Mouse (Mus musculus): ENCODE results near the gene Ubr4. TPM values are rescaled to one million over a fixed set of nuclear protein-coding genes. Genes with fewer than 3 reads are reported as not detected.
"Not testable (repeated sequence)": the region's sequence is repeated elsewhere in the genome, so short reads cannot be mapped to it uniquely, and the experiment has no call there.

Gene Ubr4
- total RNA-seq, 4 experiments from 2014 or later = 130 to 207 (median 167) TPM

DNA sequence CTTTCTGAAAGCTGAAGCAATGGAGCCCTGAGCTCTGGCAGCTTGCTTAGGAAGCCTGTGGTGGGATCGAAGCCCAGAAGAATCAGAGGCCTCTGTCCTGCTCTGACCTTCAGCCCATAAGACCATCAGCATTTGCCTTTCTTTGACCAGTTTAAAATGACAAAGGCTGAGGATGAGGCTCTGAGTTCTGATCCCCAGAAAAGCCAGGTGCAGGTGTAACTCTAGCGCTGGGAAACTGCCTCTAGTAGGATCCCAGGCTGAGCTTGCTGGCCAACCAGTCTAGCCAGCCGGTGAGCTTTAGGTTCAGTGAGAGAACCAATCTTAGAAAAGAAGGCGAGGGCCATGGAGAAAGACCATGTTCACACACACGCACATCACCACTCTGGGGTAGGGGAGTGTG lies 135.9 kb downstream of the Ubr4 start:
- no peak for DNase-seq

DNA sequence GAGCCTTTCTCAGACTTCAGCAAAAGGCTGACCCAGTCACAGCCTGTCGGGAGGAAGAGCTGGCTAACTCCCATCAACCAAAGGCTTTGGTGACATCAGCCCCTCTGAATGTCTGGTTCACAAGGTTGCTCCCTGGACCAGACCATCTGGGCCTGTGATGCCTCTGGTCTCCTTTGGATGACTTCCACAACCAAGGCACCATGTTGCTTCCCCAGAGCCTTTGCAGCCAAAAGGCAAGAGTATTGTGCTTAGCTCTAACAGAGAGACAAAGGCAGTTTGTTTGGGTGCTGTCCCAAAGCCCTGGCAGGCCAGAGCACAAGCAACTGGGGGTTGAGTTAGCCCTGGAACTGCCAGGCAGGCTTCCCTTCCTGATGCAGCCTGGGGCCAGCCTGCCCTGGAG lies 137.5 kb downstream of the Ubr4 start:
- DNase-seq = no peak

DNA sequence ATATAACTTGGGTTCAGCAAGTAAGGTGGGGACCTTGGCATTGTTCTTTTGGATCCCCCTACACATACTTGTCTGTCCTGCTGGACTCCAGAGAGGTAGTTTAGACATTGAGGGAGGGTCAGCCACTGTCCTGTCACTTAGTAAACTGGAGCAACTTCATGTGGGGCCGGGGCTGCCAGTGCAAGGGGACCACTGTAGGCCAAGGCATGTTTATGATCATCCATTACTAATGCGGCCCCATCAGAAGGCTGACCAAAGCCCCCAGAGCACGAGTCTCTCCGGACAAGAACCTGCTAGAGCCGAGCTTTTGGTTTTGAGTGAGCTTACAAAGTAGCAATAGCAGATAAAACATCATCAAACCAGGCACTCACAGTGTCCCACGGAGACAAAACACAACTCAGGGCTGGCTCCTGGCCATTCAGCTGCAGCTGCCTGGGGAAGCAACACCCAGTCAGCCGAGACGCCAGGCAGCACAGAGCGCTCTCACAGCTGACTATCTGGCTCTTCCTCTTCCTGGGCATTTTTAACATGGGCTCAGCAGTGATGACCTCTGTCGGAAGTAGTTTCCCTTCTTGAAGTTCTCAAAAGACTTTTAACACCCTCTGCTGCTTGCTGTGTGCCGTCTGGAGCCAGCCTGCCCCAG lies 138.1 kb downstream of the Ubr4 start:
- DNase-seq = no peak

DNA sequence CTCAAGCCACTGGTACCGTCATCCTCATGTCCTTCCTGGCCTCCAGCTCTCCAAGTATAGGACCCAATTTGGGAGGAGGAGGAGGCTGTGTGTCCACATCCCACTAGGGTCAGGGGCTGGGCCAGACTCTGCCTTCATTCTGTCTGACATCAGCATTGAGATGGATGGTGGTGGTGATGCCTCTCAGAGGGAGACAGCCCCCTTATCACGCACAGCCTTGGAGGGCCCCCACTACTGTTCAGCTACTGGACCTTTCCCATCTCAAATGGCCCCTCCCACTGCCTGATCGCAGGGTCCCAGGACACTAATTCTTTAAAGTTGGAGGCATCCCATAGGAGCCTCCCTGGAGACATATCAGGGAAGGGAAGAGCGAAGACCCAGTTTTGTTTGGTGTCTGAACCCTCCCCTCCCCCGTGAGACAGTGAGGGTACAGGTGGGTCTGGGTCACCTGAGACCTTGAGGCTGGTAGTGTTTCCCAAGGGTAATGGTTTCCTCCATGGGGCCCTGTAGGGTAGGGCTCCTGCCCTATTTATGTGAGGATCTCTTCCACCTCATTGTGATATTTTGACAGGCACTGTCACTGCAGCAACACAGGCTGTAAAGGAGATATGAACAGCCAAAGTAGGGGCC lies 139.2 kb downstream of the Ubr4 start:
- DNase-seq = no peak

DNA sequence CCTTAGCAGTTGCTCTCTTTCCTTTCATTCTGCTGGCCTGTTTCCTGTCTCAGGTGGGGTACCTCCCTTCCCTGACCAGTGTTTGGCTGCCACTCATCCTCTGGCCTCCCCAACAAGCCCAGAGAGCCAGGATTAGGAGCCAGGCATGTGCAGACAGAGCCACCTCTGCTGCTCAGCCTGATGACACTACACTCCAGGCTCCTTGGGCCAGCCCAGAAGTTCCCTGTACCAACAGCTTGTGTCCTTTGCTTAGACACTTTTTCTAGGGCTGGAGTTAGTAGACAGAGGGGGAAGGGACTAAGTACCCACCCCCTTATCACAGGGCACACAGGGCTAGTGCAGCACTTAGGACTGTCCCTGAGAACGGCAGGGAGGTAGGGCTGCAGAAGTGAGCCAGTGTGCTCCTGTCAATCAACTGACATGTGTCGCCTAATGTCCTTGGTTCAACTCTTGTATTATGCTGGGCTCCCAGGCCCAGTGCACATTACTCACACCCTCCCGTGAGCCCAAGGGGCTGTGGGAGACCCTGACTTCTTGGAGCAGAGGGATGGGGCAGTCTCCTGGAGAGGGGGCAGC lies 139.9 kb downstream of the Ubr4 start:
- DNase-seq = no peak

DNA sequence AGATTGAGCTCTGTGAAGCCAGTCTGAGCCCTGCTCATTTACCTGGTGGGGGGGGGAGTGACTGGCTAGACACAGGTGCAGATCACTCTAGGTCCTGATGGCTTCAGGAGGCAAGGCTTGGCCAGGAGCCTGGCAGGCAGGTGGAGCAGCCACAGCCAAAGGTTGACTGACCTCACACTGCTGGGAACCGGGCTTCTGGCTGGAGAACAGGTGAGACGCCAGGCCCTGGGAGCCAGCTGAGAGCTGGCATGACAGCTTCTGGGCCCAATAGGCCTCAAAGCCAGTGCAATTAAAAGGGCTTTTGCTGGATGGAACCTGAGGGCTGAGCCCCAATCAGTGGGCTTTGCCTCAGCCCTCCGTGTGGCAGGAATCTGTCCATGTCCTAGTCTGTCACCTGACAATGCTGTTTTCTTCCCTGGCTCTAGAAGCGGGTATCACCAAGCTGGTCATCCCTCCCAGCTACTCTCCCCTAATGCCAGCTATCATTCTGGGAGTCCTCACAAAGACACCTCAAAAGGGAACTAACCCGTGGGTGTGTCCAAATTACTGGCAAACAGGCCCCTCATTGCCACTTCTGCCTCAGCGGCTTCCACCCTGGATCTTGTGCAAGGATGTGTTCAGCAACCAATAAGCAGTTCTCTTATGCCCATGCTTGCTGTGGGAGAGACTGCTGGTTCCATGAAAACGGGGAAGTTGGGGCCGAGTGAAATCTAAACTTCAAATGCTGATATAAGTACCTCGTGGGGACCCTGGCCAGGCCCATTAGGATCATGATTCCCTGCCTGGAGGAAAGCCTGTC lies 141.0 kb downstream of the Ubr4 start:
- DNase-seq = no peak

DNA sequence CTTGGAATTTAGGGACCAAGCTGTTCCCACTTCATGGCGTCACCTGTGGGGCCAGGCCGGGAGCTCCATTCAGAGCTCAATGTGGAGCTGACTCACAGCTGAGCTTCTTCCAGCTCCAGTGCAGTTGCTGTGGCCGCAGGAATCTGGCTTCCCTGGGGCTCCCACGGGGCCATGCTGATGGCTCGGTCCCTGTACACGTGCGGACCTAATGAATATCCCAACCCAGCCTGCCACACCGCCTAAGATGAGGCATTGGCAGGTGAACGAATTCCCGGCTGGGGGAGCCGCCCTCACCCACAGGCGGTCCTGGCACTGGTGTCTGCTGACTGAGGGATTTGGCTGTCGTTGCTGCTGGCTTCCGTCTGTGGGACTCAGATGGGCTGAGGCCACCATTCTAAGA lies 148.4 kb downstream of the Ubr4 start:
- no peak for DNase-seq

DNA sequence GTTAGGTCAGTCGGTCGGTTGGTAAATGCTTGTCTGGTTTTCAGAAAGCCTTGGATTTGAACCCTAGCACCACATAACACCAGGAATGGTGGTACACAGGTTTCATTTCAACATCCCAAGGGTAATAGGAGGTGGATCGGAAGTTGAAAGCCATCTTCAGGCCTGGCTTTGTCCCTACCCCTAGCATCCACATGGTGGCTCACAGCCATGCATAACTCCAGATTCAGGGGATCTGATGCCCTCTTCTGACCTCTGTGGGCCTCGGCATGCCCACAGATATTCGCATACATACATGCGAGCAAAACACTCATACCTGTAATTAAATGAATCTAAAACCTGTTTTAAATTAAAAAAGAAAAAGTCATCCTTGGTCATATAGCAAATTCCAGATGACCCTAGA lies 149.3 kb downstream of the Ubr4 start:
- DNase-seq = no peak

DNA sequence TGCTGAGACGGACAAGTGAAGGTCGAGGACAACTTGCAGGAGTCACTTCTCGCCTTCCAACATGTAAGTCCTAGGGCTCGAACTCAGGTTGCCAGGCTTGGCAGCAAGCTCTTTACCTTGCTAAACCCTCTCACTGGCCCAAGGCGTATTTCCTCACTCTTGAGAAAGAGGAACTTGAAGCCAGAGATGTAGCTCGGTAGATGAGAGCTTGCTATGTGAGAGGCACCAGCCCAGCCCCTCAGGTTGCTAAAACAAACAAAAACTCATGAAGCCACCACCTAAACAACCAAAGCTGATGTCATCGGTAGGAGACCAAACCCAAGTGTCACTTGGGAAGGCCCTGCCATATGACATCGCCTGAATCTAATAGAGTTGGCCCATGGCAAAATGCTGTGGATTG lies 151.5 kb downstream of the Ubr4 start:
- no peak for DNase-seq

DNA sequence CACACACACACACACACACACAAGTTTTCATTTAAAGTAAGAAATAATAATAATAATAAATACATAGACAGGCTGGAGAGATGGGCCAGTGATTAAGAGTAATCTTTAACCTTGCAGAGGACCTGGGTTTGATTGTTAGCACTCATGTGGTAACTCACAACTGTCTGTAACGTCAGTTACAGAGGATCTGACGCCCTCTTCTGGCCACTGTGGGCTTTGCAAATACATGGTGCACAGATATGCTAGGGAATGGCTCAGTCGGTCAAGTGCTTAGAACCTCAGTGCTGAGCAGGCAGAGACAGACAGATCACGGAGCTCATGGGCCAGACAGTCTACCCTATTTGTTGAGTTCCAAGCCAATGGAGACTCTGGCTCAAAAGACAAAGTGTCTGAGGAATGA lies 153.3 kb downstream of the Ubr4 start:
- DNase-seq = no peak

DNA sequence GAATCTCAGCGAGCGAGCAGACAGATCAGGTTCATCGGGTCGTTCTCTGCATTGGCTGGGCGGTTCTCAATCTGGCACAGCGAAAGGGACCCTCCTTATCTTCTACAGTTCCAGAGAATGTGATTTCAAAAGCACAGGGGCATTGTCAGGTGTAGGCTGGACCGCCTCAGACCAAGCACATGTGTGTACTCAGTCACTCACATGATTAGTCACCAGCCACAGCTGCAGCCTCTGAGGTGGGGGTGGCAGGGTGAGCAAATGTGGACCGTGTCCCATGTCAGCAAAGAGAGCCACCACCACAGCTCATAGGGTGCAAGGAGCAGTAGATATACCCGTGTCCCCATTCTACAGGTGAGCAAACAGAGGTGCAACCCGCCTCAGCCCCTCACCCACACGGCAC lies 154.3 kb downstream of the Ubr4 start:
- DNase-seq = no peak

DNA sequence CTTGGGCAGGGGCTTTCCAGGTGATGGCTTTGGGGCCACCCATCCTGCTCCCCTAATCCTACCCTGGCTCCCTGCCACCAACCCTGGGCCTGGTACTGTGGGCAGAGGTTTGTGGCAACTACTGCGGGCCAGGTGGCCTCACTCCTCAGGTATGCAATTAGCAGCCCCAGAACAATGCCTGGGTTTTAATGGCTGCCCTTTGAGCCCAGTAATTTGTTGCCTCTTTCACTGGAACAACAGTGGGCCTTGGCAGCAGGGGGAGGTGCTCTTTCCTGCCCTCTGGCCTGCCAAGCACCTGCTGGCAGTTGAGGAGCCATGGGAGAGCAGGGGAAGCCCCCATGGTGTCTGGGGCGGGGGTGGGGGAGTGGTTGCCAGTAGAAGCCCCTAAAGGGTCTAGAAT lies 156.7 kb downstream of the Ubr4 start:
- no peak for DNase-seq

DNA sequence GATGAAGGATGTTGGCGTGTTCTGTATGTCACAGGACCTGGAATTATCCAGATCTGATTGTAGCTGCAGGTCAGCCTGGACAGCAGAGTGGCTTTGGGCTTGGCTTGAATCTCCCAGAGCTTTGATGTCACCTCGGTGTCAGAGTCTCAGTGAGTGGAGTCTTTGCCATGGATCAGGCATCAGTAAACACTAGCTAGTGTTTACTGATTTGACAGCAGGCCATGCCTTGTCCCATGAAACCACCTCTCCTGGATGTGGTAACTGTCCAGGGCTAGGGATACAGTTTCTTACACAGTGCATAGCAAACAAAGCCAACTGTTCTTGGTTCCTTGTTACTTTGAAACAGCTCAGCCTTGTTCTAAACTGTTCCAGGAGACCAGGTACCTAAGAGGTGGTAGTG lies 159.1 kb downstream of the Ubr4 start:
- no peak for DNase-seq

DNA sequence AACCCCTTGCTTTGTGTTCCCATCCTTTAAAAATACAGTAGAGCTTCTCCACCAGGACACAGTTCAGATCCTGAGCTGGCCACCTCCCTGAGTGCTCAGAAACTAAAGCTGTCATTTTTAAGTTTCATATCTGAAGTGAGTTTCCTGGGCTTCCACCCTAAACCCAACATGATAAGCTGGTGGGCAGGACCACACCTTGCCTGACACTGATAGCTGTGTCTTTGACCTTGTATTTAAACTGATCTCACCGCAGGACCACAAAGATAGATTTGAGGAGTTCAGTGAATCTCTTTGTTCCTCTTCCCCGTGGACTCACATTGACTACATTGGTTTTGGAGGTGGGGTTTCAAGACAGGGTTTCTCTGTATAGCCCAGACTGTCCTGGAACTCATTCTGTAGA lies 160.6 kb downstream of the Ubr4 start:
- no peak for DNase-seq

DNA sequence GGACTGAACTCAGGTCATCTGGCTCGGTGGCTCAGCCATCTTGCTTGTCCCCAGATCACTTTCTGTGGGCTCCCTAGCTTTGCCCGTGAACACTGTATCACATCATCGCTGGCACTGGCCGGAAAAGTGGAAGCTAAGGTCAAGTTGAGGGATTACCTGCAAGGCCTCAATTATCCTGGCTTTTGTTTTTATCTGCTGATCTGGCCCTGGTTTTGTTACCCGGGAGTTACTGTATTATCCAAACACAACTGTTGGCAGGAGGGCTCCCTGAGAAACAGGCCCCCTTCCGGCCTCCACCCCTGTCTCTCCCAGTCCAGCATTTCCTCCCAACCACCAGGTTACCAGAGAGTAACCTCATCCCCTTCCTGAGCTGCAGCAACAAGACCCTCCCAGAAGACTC lies 166.8 kb downstream of the Ubr4 start:
- no peak for DNase-seq

DNA sequence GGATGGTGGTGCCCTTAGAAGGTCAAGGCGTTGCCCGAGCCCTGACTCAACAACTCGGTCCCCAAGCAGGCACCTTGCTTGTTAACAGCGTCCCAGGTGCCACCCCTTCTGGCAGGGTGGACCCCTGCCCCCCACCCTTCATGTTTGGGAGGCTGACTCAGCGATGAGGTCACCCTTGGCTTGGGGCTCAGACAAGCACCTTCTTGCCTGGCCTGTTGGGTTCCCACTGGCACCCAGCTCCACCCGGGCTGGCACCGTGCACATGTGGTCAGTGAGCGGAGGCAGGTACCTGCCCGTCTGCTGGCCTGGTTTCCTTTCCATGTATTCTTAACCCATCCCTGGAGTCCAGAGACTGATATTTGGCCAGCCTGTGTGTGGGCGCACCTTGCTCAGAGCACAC lies 169.5 kb downstream of the Ubr4 start:
- no peak for DNase-seq

DNA sequence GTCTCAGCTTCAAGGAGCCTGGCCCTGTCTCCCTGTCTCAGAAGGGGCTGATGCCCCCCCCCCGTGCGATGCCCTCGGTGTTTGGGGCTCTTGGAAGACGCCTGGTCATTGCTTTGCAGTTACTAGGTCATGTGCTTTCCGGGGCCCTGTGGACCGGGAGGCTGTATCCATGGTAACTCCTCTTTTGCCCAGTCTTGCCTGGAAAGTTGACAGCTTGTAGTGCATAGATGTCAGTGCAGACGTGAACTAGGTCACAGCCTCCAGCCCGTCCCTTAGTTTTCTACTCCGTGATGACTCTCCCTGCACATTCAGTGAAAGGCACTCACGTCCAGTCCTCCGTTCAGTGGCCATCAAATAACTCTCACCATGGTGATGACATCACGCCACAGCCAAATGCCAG lies 174.1 kb downstream of the Ubr4 start:
- no peak for DNase-seq

DNA sequence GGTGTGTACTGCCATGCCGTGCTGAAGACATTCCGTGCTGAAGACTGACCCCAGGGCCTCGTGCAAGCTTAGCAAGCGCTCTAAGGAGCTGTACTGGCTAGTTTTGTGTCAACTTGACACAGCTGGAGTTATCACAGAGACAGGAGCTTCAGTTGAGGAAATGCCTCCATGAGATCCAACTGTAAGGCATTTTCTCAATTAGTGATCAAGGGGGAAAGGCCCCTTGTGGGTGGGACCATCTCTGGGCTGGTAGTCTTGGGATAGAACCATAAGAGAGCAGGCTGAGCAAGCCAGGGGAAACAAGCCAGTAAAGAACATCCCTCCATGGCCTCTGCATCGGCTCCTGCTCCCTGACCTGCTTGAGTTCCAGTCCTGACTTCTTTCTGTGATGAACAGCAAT lies 177.8 kb downstream of the Ubr4 start, which contains the start of gene Iffo2:
Iffo2 (plus strand) TSS at position 301 of the 400 bp plus-strand sequence.
- not testable (repeated sequence) for DNase-seq

DNA sequence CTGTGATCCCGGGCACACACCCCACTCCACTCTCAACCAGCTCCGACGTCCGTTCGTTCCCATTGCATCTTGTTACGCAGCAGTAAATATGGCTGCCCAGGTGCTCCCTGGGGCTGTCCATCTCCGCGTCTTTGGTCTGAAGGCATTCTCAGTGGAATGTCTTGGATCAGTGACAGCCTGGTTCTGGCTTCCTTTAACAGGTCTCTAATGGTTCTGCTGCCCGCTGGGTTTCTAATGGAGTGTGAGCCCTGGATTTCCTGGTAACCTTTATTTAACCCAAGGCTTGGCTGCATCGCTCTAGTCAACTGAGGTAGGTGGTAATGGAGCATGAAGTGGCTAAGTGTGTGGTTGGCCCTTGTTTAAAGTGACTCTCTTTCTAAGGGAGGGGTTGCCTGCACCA lies 179.7 kb downstream of the Ubr4 start:
- DNase-seq = no peak

DNA sequence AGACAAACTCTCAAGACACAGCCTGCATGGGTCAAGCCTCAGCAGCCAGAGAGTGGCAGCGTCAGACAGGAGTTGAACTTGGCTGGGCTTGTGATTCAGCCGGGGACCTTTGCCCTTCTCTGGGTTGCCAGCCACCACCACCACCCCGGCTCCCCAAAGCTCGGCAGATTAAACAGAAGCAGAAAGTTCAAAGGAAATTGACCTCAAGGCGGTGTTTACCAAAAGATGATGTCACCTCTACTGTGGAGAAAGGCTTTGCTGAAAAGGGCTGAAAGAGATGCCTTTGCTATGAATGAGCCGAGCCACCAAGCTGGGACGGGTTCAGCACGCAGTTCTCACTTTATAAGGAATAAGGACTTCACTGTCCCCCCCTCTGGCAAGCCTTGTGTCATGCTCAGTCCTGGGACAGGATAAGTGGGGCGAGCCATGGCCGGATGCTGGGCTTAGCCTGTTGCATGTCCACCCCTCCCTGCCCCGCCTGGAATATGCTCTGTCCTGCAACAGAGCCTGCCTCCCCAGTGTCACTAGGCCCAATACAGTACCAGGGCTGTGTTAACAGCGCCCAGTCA lies 182.8 kb downstream of the Ubr4 start:
- peak; percentile 4 for DNase-seq

DNA sequence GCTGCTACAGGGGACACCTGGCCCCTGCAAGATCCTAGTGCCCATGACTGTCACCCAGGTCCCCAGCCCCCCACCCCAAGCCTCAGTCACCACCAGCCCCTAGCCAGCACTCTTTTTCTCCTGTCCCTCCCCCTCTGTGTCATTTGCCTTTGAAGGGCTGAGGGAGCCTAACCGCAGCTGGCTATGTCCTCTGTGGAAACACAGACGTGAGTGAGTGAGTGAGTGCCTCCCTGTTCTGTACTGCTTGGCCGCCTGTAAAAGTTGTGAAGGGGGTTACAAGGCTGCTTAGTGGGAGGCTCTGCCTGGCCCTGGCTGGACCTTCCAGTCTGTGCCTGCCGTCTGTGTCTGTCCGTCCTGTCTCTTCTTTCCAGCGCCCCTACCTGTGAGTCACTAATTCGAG lies 183.3 kb downstream of the Ubr4 start:
- no peak for DNase-seq

DNA sequence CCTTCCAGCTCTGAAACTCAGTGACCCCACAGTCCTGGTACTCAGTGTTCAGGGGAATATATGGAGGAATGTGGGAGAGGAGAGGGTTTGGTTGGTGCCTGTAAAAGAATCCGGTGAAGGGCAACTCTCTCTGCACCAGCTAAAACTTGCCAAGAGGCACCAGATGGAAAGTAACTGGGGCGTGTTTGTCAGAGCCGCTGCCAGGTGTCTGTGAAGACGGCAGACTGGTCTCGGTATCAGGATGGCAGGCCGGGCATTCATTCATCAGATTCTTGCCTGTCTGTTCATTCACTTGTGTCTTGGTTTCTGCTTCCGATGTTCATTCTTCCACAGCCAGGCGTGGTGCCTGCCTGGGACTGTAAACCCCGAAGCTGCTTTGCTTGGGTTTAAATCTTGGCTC lies 184.3 kb downstream of the Ubr4 start:
- DNase-seq = no peak

All from adrenal gland, adult 8-10 months (tissue).